Mouse (Mus musculus) cerebellum, adult 2 months (tissue): ENCODE data around the gene Mrto4.

Source experiments
- CTCF ChIP-seq: fragments of 200-500 bp; IDR thresholded peaks from 2 replicates; pipeline ENCODE4 v1.5.1; 2011; ENCODE audit warnings: low read depth, mild to moderate bottlenecking, control low read depth, low read length, moderate library complexity, borderline replicate concordance; ENCODE audit not compliant: insufficient read depth
- POLR2A ChIP-seq: fragments of 200-500 bp; IDR thresholded peaks from 2 replicates; pipeline ENCODE4 v1.6.1; 2011; ENCODE audit warnings: low read length, control low read depth, borderline replicate concordance; ENCODE audit not compliant: insufficient read depth

DNA sequence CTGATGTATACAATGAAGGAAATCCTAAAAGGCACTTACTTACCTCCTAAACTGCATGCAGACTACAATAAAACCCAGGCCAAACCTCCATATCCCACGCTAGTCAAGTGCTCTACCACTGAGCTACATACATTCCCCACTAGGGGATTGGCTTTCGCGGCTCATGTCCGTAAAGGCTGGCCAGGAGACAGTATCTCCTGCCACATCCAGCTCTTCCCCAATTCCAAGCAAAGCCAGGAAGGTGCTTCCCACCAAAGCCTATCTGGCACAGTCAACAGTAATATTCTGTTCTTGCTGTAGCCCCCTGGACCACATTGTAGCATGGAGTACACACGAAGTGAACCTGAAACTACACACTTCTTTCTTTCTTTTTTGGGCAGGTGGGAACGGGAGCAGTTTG lies 42.7 kb downstream of the Mrto4 start:
- TF ChIP-seq POLR2A (no peak), CTCF (no peak)
